24 mouse cellular contexts compared by ENCODE assay signal in genomic region chrX:167788737-167789136, GRCm38 (mm10).
DNase-seq lines count a peak whose midpoint lies in the region; ATAC-seq and TF ChIP-seq lines count a peak whose summit lies in the region.
"Had no signal": no experiment of that assay in that cellular context is flagged by ENCODE, and none has a peak within 500 bp of the region (broad histone marks: within the 10 kb centered on the region; RNA-seq: fewer than 3 reads in every experiment).

No protein-coding gene starts in this region.

- no peaks in the 10 kb centered on the region for H3K79me2 ChIP-seq in myocyte (ENCODE audit: control insufficient read depth, insufficient read depth)

- DNase-seq in cerebellum, adult 11 months, result no peak
- no peak for DNase-seq in lung, postnatal 36 days
- DNase-seq: adrenal gland, adult 8-10 months; adrenal gland, postnatal 14 days; adrenal gland, postnatal 36 days; B cell, adult 2 months; cerebellum, adult 18-20 months; cerebellum, adult 8-10 months; cerebellum, adult 9-11 months; cerebellum, postnatal 14 days; cerebellum, postnatal 36 days; forebrain, postnatal 0 days had no signal

- no peaks in the 10 kb centered on the region for H3K27me3 ChIP-seq in myocyte (ENCODE audit: control insufficient read depth, insufficient read depth, insufficient read length)
- H3K27me3 ChIP-seq: CH12.LX; forebrain, embryonic 15.5 days had no signal

- H3K4me2 ChIP-seq in myocyte (ENCODE audit: low read depth), result peak overlapping the region; percentile 5
- H3K4me2 ChIP-seq: embryonic facial prominence, embryonic 12.5 days; forebrain, embryonic 13.5 days; forebrain, embryonic 15.5 days had no signal

- no peak overlapping the region for H3ac ChIP-seq in myocyte (ENCODE audit: control insufficient read depth, insufficient read length)

- no peak for TF ChIP-seq POLR2A in myocyte (IDR thresholded peaks at IDR 0.05; ENCODE audit: insufficient read length, low read depth)

- no peak overlapping the region for H3K4me3 ChIP-seq in myocyte
- H3K4me3 ChIP-seq: embryonic facial prominence, embryonic 10.5 days; embryonic facial prominence, embryonic 12.5 days; forebrain, embryonic 13.5 days; forebrain, embryonic 15.5 days had no signal

- no peaks in the 10 kb centered on the region for H3K36me3 ChIP-seq in myocyte (ENCODE audit: control insufficient read depth, insufficient read depth)
- H3K36me3 ChIP-seq: embryonic facial prominence, embryonic 10.5 days; embryonic facial prominence, embryonic 12.5 days; forebrain, embryonic 15.5 days; G1E had no signal

- ATAC-seq in common myeloid progenitor, adult 5-6 weeks (replicated peaks; ENCODE audit: low read depth, poor library complexity, severe bottlenecking), result peak; percentile 87
- ATAC-seq in megakaryocyte, adult 5-6 weeks (ENCODE audit: poor library complexity, severe bottlenecking), result peak; percentile 72
- ATAC-seq: activated CD4-positive, CD25-positive, alpha-beta regulatory T cell, adult 4 months; CD4-positive, CD25-positive, alpha-beta regulatory T cell, adult 4 months; forebrain, embryonic 13.5 days; forebrain, embryonic 15.5 days; forebrain, postnatal 0 days; Patski had no signal

TF ChIP-seq in myocyte, 11 proteins besides CTCF, POLR2A, EP300 and RAD21:
- TF ChIP-seq USF1 (IDR thresholded peaks at IDR 0.05; ENCODE audit: low read depth), result no peak
- TF ChIP-seq CEBPB (IDR thresholded peaks at IDR 0.05; ENCODE audit: insufficient read depth, poor library complexity, severe bottlenecking), result no peak
- TF ChIP-seq TCF3 (IDR thresholded peaks at IDR 0.05; ENCODE audit: insufficient read length, low read depth), result no peak
- TF ChIP-seq TCF12 (IDR thresholded peaks at IDR 0.05; ENCODE audit: insufficient read depth, poor library complexity, severe bottlenecking), result no peak
- no peak for TF ChIP-seq POLR2AphosphoS2 (IDR thresholded peaks at IDR 0.05; ENCODE audit: insufficient read length, low read depth)
- TF ChIP-seq SRF (IDR thresholded peaks at IDR 0.05; ENCODE audit: control insufficient read depth, insufficient read length, low read depth), result no peak
- TF ChIP-seq MYOD1 (IDR thresholded peaks at IDR 0.05; ENCODE audit: control insufficient read depth in 1 of 3, insufficient read length in 2 of 3, low read depth in 2 of 3), result no peak
- TF ChIP-seq REST (IDR thresholded peaks at IDR 0.05; ENCODE audit: insufficient read depth, insufficient read length), result no peak
- TF ChIP-seq MAX (IDR thresholded peaks at IDR 0.05; ENCODE audit: low read depth), result no peak
- TF ChIP-seq MYOG (IDR thresholded peaks at IDR 0.05; ENCODE audit: control insufficient read depth in 1 of 3, insufficient read depth in 1 of 3, insufficient read length in 2 of 3, low read depth in 2 of 3), result no peak
- no peak for TF ChIP-seq E2F4 (IDR thresholded peaks at IDR 0.05; ENCODE audit: insufficient read depth)
